Mouse (Mus musculus): ENCODE results near the gene Trmt44.
"Not testable (repeated sequence)": the region's sequence is repeated elsewhere in the genome, so short reads cannot be mapped to it uniquely, and the experiment has no call there.

Trmt44 gene

GRCm38 (mm10) chr5:35584259-35584658 lies 9.4 kb upstream of the Trmt44 start:
- not testable (repeated sequence) for DNase-seq

GRCm38 (mm10) chr5:35583221-35583783 lies 8.4 kb upstream of the Trmt44 start:
- DNase-seq: no peak

- DNase-seq: peak; percentile 98
Measured at GRCm38 (mm10) chr5:35582445-35583220, 7.8 kb upstream of the Trmt44 start, which contains the start of gene Acox3. Gene Acox3 (plus strand): TSS chr5:35583040.

- no peak for DNase-seq
Measured at GRCm38 (mm10) chr5:35580156-35580922, 5.5 kb upstream of the Trmt44 start.

- DNase-seq: no peak
Measured at GRCm38 (mm10) chr5:35579247-35579893, 4.5 kb upstream of the Trmt44 start.

- DNase-seq: no peak
Measured at GRCm38 (mm10) chr5:35578411-35578810, 3.5 kb upstream of the Trmt44 start.

- no peak for DNase-seq
Measured at GRCm38 (mm10) chr5:35576409-35577020, 1.6 kb upstream of the Trmt44 start.

- no peak for DNase-seq
Measured at GRCm38 (mm10) chr5:35571546-35571945, 3.3 kb downstream of the Trmt44 start.

- DNase-seq: no peak
Measured at GRCm38 (mm10) chr5:35566632-35567031, 8.2 kb downstream of the Trmt44 start.

- no peak for DNase-seq
Measured at GRCm38 (mm10) chr5:35565217-35565616, 9.7 kb downstream of the Trmt44 start.

GRCm38 (mm10) chr5:35563449-35563848 lies 11.4 kb downstream of the Trmt44 start:
- DNase-seq: peak; percentile 72

- no peak for DNase-seq
Measured at GRCm38 (mm10) chr5:35562616-35563015, 12.3 kb downstream of the Trmt44 start.

GRCm38 (mm10) chr5:35559447-35559846 lies 15.4 kb downstream of the Trmt44 start:
- peak; percentile 39 for DNase-seq

GRCm38 (mm10) chr5:35557946-35558621 lies 16.8 kb downstream of the Trmt44 start:
- no peak for DNase-seq

GRCm38 (mm10) chr5:35556393-35556792 lies 18.5 kb downstream of the Trmt44 start:
- no peak for DNase-seq

GRCm38 (mm10) chr5:35552838-35553539 lies 21.9 kb downstream of the Trmt44 start:
- DNase-seq: no peak

GRCm38 (mm10) chr5:35551855-35552837 lies 22.7 kb downstream of the Trmt44 start:
- peak; percentile 50 for DNase-seq

- no peak for DNase-seq
Measured at GRCm38 (mm10) chr5:35546127-35546526, 28.7 kb downstream of the Trmt44 start.

GRCm38 (mm10) chr5:35541059-35541790 lies 33.6 kb downstream of the Trmt44 start:
- DNase-seq: no peak
